In the genomic region with DNA sequence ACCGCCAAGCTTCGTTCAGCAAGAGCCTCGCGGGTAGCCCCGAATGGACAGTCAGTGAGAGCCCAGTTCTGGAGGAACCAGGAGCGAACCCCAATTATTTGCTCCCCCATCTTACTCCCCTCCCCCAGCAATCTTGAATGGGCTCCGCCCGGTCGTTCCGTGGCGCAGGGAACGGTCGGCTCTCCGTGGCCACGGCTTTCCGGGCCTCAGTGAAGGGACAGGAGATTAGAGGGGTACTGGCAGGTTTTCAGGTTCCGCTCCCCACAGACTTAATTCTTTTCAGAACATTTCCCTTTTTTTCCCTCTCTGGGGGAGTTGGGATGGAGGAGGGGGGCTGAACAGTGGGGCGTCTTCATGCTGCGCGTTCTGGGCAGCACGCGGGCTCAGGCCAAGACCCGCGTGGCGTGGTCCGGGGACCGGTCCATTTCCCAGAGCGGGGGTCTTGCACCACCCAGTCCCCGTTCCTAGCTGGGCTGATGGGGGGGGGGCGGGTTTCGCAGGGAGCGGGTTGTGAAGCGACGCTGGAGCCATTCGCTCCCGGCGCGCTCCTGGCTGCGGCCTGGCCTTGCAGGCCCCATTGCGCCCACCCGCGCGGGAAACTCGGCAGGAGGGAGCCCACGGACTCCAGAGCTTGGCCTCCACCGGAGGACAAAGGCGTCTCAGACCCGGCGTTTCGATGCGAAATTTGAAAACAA, we compare ENCODE assay signal across 8 mouse cellular contexts. TPM values are rescaled to one million over a fixed set of nuclear protein-coding genes. Genes with fewer than 3 reads are reported as not detected.
DNase-seq lines count a peak whose midpoint lies in the region; ATAC-seq lines count a peak whose summit lies in the region.

No protein-coding gene starts in this region.

- peak overlapping the region; percentile 87 for H3K4me3 ChIP-seq in brown adipose tissue, adult 24 weeks (ENCODE audit: insufficient read depth, low read depth, low read length)
- peak overlapping the region; percentile 91 for H3K4me3 ChIP-seq in forebrain, embryonic 14.5 days (ENCODE audit: low read depth, low read length)
- H3K4me3 ChIP-seq in kidney, embryonic 14.5 days (ENCODE audit: low read length), result peak overlapping the region; percentile 92
- peak overlapping the region; percentile 63 for H3K4me3 ChIP-seq in stomach, embryonic 15.5 days (replicated peaks)

- H3K9ac ChIP-seq in forebrain, embryonic 14.5 days (ENCODE audit: low read length), result peak overlapping the region; percentile 100
- H3K9ac ChIP-seq in kidney, embryonic 14.5 days (ENCODE audit: low read depth, low read length), result peak overlapping the region; percentile 99
- H3K9ac ChIP-seq in stomach, embryonic 15.5 days, result peak overlapping the region; percentile 59

- peak; percentile 53 to 57 for DNase-seq in left cerebral cortex, postnatal 25 days (ENCODE audit: low spot score in 2 of 2)
- no peak for DNase-seq in left cerebral cortex, adult 11 months (ENCODE audit: low spot score)
- DNase-seq in forebrain, embryonic 14.5 days (ENCODE audit: low spot score), result peak; percentile 77
- peak; percentile 63 to 64 for DNase-seq in lung, postnatal 4 days
- no peak for DNase-seq in urinary bladder, adult 18-20 months (ENCODE audit: low spot score in 2 of 2)

- intact Hi-C loops in left cerebral cortex, postnatal 25 days (cut with DNase I), result loop anchor here (2.0 kb wide), 1 partner anchor 115 kb away; a partner anchor contains a TSS

- H3K36me3 ChIP-seq in forebrain, embryonic 14.5 days (ENCODE audit: control insufficient read depth, insufficient read depth, low read length), result 0 out of 2 replicates have a peak, but pooled peaks cover 4% of the 10 kb centered on the region
- H3K36me3 ChIP-seq in kidney, embryonic 14.5 days (ENCODE audit: control insufficient read depth, insufficient read depth, low read length), result peaks cover 6% of the 10 kb centered on the region; the same call in 1 of the 2 replicates
- no peaks in the 10 kb centered on the region for H3K36me3 ChIP-seq in stomach, embryonic 15.5 days

- H3K4me2 ChIP-seq in forebrain, embryonic 14.5 days (ENCODE audit: low read length), result peak overlapping the region; percentile 99
- peak overlapping the region; percentile 98 for H3K4me2 ChIP-seq in kidney, embryonic 14.5 days (replicated peaks; ENCODE audit: low read depth, low read length)
- peak overlapping the region; percentile 94 for H3K4me2 ChIP-seq in stomach, embryonic 15.5 days

- no peaks in the 10 kb centered on the region for H3K27me3 ChIP-seq in forebrain, embryonic 14.5 days (replicated peaks; ENCODE audit: control insufficient read depth, insufficient read depth, low read length)
- no peaks in the 10 kb centered on the region for H3K27me3 ChIP-seq in kidney, embryonic 14.5 days (ENCODE audit: control insufficient read depth, insufficient read depth, low read length)
- no peaks in the 10 kb centered on the region for H3K27me3 ChIP-seq in stomach, embryonic 15.5 days (replicated peaks)

- WGBS in forebrain, embryonic 14.5 days, result under 1% methylated on average over 50 of the region's 51 CpGs
- WGBS in kidney, embryonic 14.5 days, result under 1% methylated on average over 51 of the region's 51 CpGs
- WGBS in stomach, embryonic 15.5 days, result under 1% methylated on average over 50 of the region's 51 CpGs

- no peaks in the 10 kb centered on the region for H3K9me3 ChIP-seq in forebrain, embryonic 14.5 days (replicated peaks; ENCODE audit: control insufficient read depth, low read length)
- H3K9me3 ChIP-seq in kidney, embryonic 14.5 days (ENCODE audit: control insufficient read depth, low read length), result no peaks in the 10 kb centered on the region
- H3K9me3 ChIP-seq in stomach, embryonic 15.5 days, result no peaks in the 10 kb centered on the region

- H3K27ac ChIP-seq in brown adipose tissue, adult 24 weeks (replicated peaks; ENCODE audit: low read depth, low read length), result peak overlapping the region; percentile 83
- peak overlapping the region; percentile 97 for H3K27ac ChIP-seq in forebrain, embryonic 14.5 days (ENCODE audit: low read depth, low read length)
- peak overlapping the region; percentile 95 for H3K27ac ChIP-seq in kidney, embryonic 14.5 days (ENCODE audit: low read depth, low read length)
- peak overlapping the region; percentile 87 for H3K27ac ChIP-seq in stomach, embryonic 15.5 days

- peaks cover 12% of the 10 kb centered on the region for H3K4me1 ChIP-seq in brown adipose tissue, adult 24 weeks (ENCODE audit: control insufficient read depth, insufficient read depth, insufficient read length, low read length)
- peaks cover 20% of the 10 kb centered on the region for H3K4me1 ChIP-seq in forebrain, embryonic 14.5 days (ENCODE audit: control insufficient read depth, insufficient read depth, low read length)
- peaks cover 23% of the 10 kb centered on the region for H3K4me1 ChIP-seq in kidney, embryonic 14.5 days (ENCODE audit: control insufficient read depth, insufficient read depth, low read length)
- H3K4me1 ChIP-seq in stomach, embryonic 15.5 days, result peaks cover 20% of the 10 kb centered on the region

- no peak for ATAC-seq in forebrain, embryonic 14.5 days
- ATAC-seq in kidney, embryonic 14.5 days (ENCODE audit: low FRiP score, low TSS enrichment), result no peak
- ATAC-seq in stomach, embryonic 15.5 days (ENCODE audit: insufficient read depth, low FRiP score, low read depth), result no peak

RNA-seq across cellular contexts. Expression of a gene that starts 0.8 kb away (rescaled TPM):
- 10 to 100 TPM; 16.3 to 21.9 TPM for total RNA-seq in left cerebral cortex, postnatal 25 days (2021)
- 5.7 and 5.9 TPM in 2 replicates for polyA plus RNA-seq in brown adipose tissue, adult 24 weeks (2012; ENCODE audit: insufficient read depth, insufficient read length, missing spikeins)
- 12.6 and 14.5 TPM in 2 replicates for polyA plus RNA-seq in forebrain, embryonic 14.5 days (2014; fragmentation: Nextera tagmentation; extraction: Ambion mirVana)
- polyA plus RNA-seq in kidney, embryonic 14.5 days (2014; fragmentation: Nextera tagmentation; extraction: Ambion mirVana), result 20.3 and 27.2 TPM in 2 replicates
- polyA plus RNA-seq in stomach, embryonic 15.5 days (2015; fragmentation: Nextera tagmentation; extraction: Ambion mirVana), result 7.2 and 7.9 TPM in 2 replicates

Comparison
In these comparisons a context has a peak if more than half of its experiments do, and no peak if none do; other contexts are left out.
1. DNase-seq: peak in left cerebral cortex, postnatal 25 days (2 of 2), forebrain, embryonic 14.5 days (single experiment) and lung, postnatal 4 days (2 of 2); none in left cerebral cortex, adult 11 months (single experiment) and urinary bladder, adult 18-20 months (0 of 2).
2. Peak in every context shown above with its lines, with median percentiles within 50 percentile points of each other: H3K27ac ChIP-seq, H3K4me3 ChIP-seq, H3K4me2 ChIP-seq and H3K9ac ChIP-seq.